Mouse (Mus musculus): ENCODE measurements around the gene Rnf220.

DNA sequence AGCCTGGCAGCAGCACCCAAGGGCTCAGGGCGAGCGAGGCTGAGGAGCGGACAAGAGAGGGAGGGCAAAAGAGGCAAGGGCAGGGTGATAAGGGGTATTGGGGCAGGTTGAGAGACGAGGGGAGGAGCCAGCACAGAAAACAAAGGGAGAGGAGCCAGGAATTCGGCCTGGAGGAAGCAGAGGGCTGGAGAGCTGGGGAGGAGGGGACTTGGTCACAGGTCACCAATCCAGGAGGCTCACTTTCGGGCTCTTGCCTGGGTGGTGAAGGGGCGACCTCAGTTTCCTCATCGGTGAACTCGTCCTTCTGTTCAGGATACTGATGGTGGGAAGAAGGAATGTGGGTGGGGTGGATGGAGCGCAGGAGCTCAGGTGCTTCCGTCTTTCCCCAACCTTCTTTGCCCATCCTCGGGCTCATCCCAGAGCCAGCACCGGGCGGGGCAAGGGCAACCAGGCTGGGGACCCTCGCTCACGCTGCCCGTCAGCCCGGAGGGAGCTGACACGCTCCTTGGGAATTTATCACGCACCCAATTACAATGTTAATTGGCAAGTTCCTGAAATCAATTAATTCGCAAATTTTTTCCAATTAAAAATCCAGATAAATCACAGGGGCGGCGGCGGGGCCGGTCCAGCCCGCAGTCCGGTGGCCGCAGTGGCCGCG, 193.1 kb downstream of the Rnf220 start:
- TF ChIP-seq CTCF (IDR thresholded peaks at IDR 0.05) = no peak
- no peak for TF ChIP-seq EP300 (IDR thresholded peaks at IDR 0.05)

Data from lung, postnatal 0 days (tissue).